Mouse (Mus musculus) hindbrain, postnatal 0 days (tissue): ENCODE results near the gene Pfkp. TPM values are rescaled to one million over a fixed set of nuclear protein-coding genes. Genes with fewer than 3 reads are reported as not detected.
A peak's percentile ranks its signal among the peaks of the same experiment; 100 is the strongest.

ENCODE experiments used
- ATAC-seq: fragments of 200-750 bp; cut with Nextera tagmentation; 2 replicates; pipeline ENCODE4 v1.8.0; 2017; ENCODE audit warnings: mild to moderate bottlenecking, moderate TSS enrichment, moderate library complexity
- DNase-seq: peaks from one replicate; pipeline ENCODE4 v3.0.0-alpha.2; 2015; ENCODE audit warnings: low spot score
- H3K27ac ChIP-seq: fragments of 300-500 bp; sonication (generic); 2 replicates; pipeline ENCODE4 v1.5.1; 2014; ENCODE audit warnings: mild to moderate bottlenecking
- H3K27me3 ChIP-seq: fragments of 300-500 bp; sonication (generic); 2 replicates; pipeline ENCODE4 v1.6.1; 2014; ENCODE audit warnings: low read length, mixed read lengths; ENCODE audit not compliant: insufficient read depth
- H3K36me3 ChIP-seq: fragments of 300-500 bp; sonication (generic); 2 replicates; pipeline ENCODE4 v1.6.1; 2014; ENCODE audit warnings: low read length, mixed read lengths; ENCODE audit not compliant: insufficient read depth
- H3K4me1 ChIP-seq: fragments of 300-500 bp; sonication (generic); 2 replicates; pipeline ENCODE4 v1.6.1; 2014; ENCODE audit warnings: antibody characterized with exemption, low read length, mixed read lengths; ENCODE audit not compliant: insufficient read depth
- H3K4me2 ChIP-seq: fragments of 300-500 bp; sonication (generic); 2 replicates; pipeline ENCODE4 v1.6.1; 2014; ENCODE audit warnings: low read depth, mild to moderate bottlenecking, low read length, moderate library complexity, mixed read lengths
- H3K4me3 ChIP-seq: fragments of 300-500 bp; sonication (generic); 2 replicates; pipeline ENCODE4 v1.5.1; 2014; ENCODE audit warnings: low read length
- H3K9ac ChIP-seq: fragments of 300-500 bp; sonication (generic); replicated peaks from 2 replicates; pipeline ENCODE4 v1.6.1; 2014; ENCODE audit warnings: mild to moderate bottlenecking, low read length, moderate library complexity, mixed read lengths
- H3K9me3 ChIP-seq: fragments of 300-500 bp; sonication (generic); 2 replicates; pipeline ENCODE4 v1.6.1; 2016; ENCODE audit warnings: low read length, mixed read lengths
- CTCF ChIP-seq: IDR thresholded peaks from 2 replicates; pipeline ENCODE4 v1.5.1; 2016; ENCODE audit warnings: antibody characterized with exemption, control low read depth, low read depth
- WGBS: fragments of 180-500 bp; shearing (Covaris S2); extraction: QIAGEN DNeasy Blood & Tissue Kit; methylation state at CpG from one replicate; pipeline ENCODE4 v1.1.7; 2014; 5-methylcytosine and 5-hydroxymethylcytosine counted together
- polyA plus RNA-seq: library from polyadenylated mRNA; unstranded; fragments of >200 nt; fragmentation: Nextera tagmentation; extraction: Ambion mirVana; gene quantifications from 2 replicates; pipeline ENCODE4 v1.2.1, GENCODE M21; 2015
- total RNA-seq: library from RNA; depleted of rRNA; stranded (reverse); fragments of >200 nt; gene quantifications from 2 replicates; pipeline ENCODE4 v1.2.3, GENCODE M21; 2014; rRNA removed

The Pfkp gene
- total RNA-seq (179 and 233 TPM in 2 replicates), polyA plus RNA-seq (427 and 436 TPM in 2 replicates)

DNA sequence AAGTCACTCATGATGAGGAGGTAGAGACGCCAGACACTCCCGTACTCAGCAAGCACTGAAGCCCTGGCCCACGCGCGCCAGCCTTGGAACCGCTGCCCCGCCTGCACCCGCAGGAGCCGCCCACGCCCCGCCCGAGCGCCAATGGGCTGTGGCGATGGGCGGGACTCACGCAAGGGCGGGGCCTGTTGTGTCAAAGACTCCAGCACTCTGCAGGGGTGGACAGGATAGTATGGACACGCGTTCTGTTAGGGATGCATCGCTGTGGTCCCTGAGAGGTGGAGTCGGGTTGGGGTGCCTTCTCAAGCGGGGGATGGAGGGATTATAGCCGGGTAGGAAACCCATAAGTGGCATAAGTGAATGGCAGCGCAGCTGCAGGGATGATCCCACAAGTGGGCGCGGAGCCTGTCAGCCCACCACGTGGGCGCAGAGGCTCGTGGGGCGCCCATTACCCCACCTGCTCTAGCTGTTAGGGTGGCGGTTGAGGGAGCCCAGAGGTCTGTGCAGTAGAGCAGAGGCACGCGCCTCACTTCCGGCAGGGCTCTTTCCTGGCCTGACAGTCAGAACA, at the start of gene Pfkp:
Gene Pfkp (minus strand): TSS at position 109 of the 565 bp plus-strand sequence.
- ATAC-seq (peak; percentile 94), DNase-seq (peak; percentile 95)
- no peaks in the 10 kb centered on the region for H3K4me1 ChIP-seq
- H3K4me3 ChIP-seq: peak within 1 kb of the TSS; percentile 68
- H3K9ac ChIP-seq: peak within 1 kb of the TSS; percentile 68
- peak within 1 kb of the TSS; percentile 82 for H3K27ac ChIP-seq
- no peaks in the 10 kb centered on the region for H3K36me3 ChIP-seq
- H3K4me2 ChIP-seq: peak within 1 kb of the TSS; percentile 92
- H3K27me3 ChIP-seq: no peaks in the 10 kb centered on the region
- H3K9me3 ChIP-seq: no peaks in the 10 kb centered on the region
- under 1% methylated on average over 34 of the region's 34 CpGs for WGBS
- TF ChIP-seq CTCF: no peak

DNA sequence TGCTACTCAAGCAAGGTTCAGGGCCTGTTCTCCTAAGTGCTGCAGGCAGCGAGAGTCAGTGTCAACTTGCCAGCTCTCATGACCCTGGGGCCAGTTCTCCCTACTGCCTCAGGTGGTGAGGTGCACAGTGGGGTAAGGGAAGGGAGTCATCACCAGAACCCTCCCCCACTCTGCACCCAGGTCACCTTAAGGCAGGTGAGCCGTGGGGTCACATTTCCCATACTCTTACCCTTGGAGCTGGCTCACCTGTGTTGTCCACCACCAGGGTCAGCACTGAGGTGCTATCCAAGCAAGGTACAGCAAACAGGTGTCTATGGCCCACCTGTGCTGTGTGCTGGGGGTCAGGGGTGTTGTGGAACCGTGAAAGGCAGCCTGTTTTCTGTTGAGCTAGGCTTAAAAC, 42.0 kb upstream of the Pfkp start:
- Histone ChIP-seq H3K4me3 (no peak overlapping the region), H3K27ac (no peak overlapping the region), H3K4me1 (no peaks in the 10 kb centered on the region), H3K4me2 (no peak overlapping the region), H3K27me3 (no peaks in the 10 kb centered on the region), H3K9me3 (no peaks in the 10 kb centered on the region), H3K9ac (no peak overlapping the region), H3K36me3 (no peaks in the 10 kb centered on the region)
- ATAC-seq: no peak
- DNase-seq: no peak
- TF ChIP-seq CTCF: no peak
- WGBS: 73% methylated on average over 3 of the region's 3 CpGs

- DNase-seq: peak; percentile 36
- Histone ChIP-seq H3K4me1 (no peaks in the 10 kb centered on the region), H3K4me2 (no peak overlapping the region), H3K27me3 (no peaks in the 10 kb centered on the region), H3K27ac (no peak overlapping the region), H3K9me3 (no peaks in the 10 kb centered on the region), H3K36me3 (no peaks in the 10 kb centered on the region), H3K9ac (no peak overlapping the region), H3K4me3 (no peak overlapping the region)
- ATAC-seq: peak; percentile 56
- 67% methylated on average over 4 of the region's 4 CpGs for WGBS
- peak; percentile 75 for TF ChIP-seq CTCF
Measured at GRCm38 (mm10) chr13:6689962-6690361, 41.4 kb upstream of the Pfkp start.

- H3K36me3 ChIP-seq: no peaks in the 10 kb centered on the region
- DNase-seq (peak; percentile 87), ATAC-seq (peak; percentile 85)
- no peak overlapping the region for H3K4me2 ChIP-seq
- no peak overlapping the region for H3K27ac ChIP-seq
- no peaks in the 10 kb centered on the region for H3K4me1 ChIP-seq
- no peak overlapping the region for H3K9ac ChIP-seq
- TF ChIP-seq CTCF: peak; percentile 76
- no peaks in the 10 kb centered on the region for H3K9me3 ChIP-seq
- no peaks in the 10 kb centered on the region for H3K27me3 ChIP-seq
- no peak overlapping the region for H3K4me3 ChIP-seq
- 45% methylated on average over 7 of the region's 7 CpGs for WGBS
Measured at GRCm38 (mm10) chr13:6688790-6689433, 40.3 kb upstream of the Pfkp start.

DNA sequence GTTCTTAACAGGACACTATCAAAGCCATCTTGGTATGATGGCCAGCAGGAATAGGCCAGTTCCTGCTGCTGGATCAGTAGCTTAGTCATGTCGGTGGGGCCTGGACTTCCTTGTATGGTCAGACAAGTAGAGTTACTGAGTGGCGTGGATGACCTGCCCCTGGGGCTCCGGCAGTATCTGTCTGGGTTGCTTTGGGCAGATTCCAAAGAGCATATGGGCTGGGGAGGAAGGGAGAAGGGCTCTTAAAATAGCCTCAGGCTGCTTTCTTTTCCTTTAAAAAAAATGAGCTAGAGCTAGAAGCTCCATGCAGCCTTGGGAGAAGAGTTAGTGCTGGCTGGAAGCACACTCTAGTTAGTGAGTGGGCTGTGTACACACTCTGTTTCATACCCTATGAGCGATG, 18.3 kb upstream of the Pfkp start:
- H3K4me1 ChIP-seq: no peaks in the 10 kb centered on the region
- H3K27ac ChIP-seq: no peak overlapping the region
- DNase-seq (no peak), ATAC-seq (no peak)
- no peak overlapping the region for H3K9ac ChIP-seq
- no peak for TF ChIP-seq CTCF
- no peak overlapping the region for H3K4me2 ChIP-seq
- H3K4me3 ChIP-seq: no peak overlapping the region
- no peaks in the 10 kb centered on the region for H3K27me3 ChIP-seq
- H3K9me3 ChIP-seq: no peaks in the 10 kb centered on the region
- no peaks in the 10 kb centered on the region for H3K36me3 ChIP-seq
- WGBS: 89% methylated on average over 4 of the region's 4 CpGs

- no peak overlapping the region for H3K4me2 ChIP-seq
- no peak for DNase-seq
- ATAC-seq: no peak
- H3K4me1 ChIP-seq: no peaks in the 10 kb centered on the region
- WGBS: 75% methylated on average over 1 of the region's 1 CpGs
- no peak overlapping the region for H3K27ac ChIP-seq
- no peak for TF ChIP-seq CTCF
- H3K9me3 ChIP-seq: no peaks in the 10 kb centered on the region
- no peak overlapping the region for H3K9ac ChIP-seq
- no peaks in the 10 kb centered on the region for H3K36me3 ChIP-seq
- no peaks in the 10 kb centered on the region for H3K27me3 ChIP-seq
- no peak overlapping the region for H3K4me3 ChIP-seq
Measured at GRCm38 (mm10) chr13:6665506-6665905, 16.9 kb upstream of the Pfkp start.

- H3K36me3 ChIP-seq: no peaks in the 10 kb centered on the region
- H3K4me1 ChIP-seq: no peaks in the 10 kb centered on the region
- 67% methylated on average over 5 of the region's 5 CpGs for WGBS
- H3K27ac ChIP-seq: no peak overlapping the region
- no peaks in the 10 kb centered on the region for H3K9me3 ChIP-seq
- H3K9ac ChIP-seq: no peak overlapping the region
- DNase-seq (no peak), ATAC-seq (no peak)
- no peaks in the 10 kb centered on the region for H3K27me3 ChIP-seq
- no peak overlapping the region for H3K4me3 ChIP-seq
- TF ChIP-seq CTCF: no peak
- H3K4me2 ChIP-seq: no peak overlapping the region
Measured at GRCm38 (mm10) chr13:6664216-6664615, 15.6 kb upstream of the Pfkp start.
